Mouse (Mus musculus) intestine, embryonic 14.5 days (tissue): ENCODE results near the gene 2010111I01Rik. TPM values are rescaled to one million over a fixed set of nuclear protein-coding genes. Genes with fewer than 3 reads are reported as not detected.

Source experiments
- ATAC-seq: fragments of 200-750 bp; cut with Nextera tagmentation; replicated peaks from 2 replicates; pipeline ENCODE4 v1.8.0; 2017; ENCODE audit warnings: low read depth, moderate number of reproducible peaks, moderate TSS enrichment, moderate library complexity; ENCODE audit not compliant: low FRiP score, low TSS enrichment
- DNase-seq: peaks from one replicate; pipeline ENCODE4 v3.0.0-alpha.2; 2018; ENCODE audit warnings: low spot score
- H3K27ac ChIP-seq: fragments of 300-500 bp; sonication (generic); 2 replicates; pipeline ENCODE4 v1.5.1; 2014; ENCODE audit warnings: low read depth, mild to moderate bottlenecking, control low read depth
- H3K27me3 ChIP-seq: fragments of 300-500 bp; sonication (generic); replicated peaks from 2 replicates; pipeline ENCODE4 v1.6.1; 2014; ENCODE audit warnings: low read length, control low read depth; ENCODE audit not compliant: control insufficient read depth, insufficient read depth
- H3K36me3 ChIP-seq: fragments of 300-500 bp; sonication (generic); 2 replicates; pipeline ENCODE4 v1.6.1; 2014; ENCODE audit warnings: low read length, control low read depth; ENCODE audit not compliant: control insufficient read depth, insufficient read depth
- H3K4me1 ChIP-seq: fragments of 300-500 bp; sonication (generic); replicated peaks from 2 replicates; pipeline ENCODE4 v1.6.1; 2014; ENCODE audit warnings: low read length, control low read depth, mixed read lengths; ENCODE audit not compliant: control insufficient read depth, insufficient read depth
- H3K4me2 ChIP-seq: fragments of 300-500 bp; sonication (generic); 2 replicates; pipeline ENCODE4 v1.6.1; 2014; ENCODE audit warnings: low read length
- H3K4me3 ChIP-seq: fragments of 300-500 bp; sonication (generic); 2 replicates; pipeline ENCODE4 v1.5.1; 2014; ENCODE audit warnings: low read depth, low read length, control low read depth, mixed read lengths
- H3K9ac ChIP-seq: fragments of 300-500 bp; sonication (generic); 2 replicates; pipeline ENCODE4 v1.6.1; 2014; ENCODE audit warnings: mild to moderate bottlenecking, low read length
- H3K9me3 ChIP-seq: fragments of 300-500 bp; sonication (generic); 2 replicates; pipeline ENCODE4 v1.6.1; 2016; ENCODE audit warnings: low read length, control low read depth; ENCODE audit not compliant: control insufficient read depth
- WGBS: fragments of 180-500 bp; shearing (Covaris S2); extraction: QIAGEN DNeasy Blood & Tissue Kit; methylation state at CpG from one replicate; pipeline ENCODE4 v1.1.7; 2014; 5-methylcytosine and 5-hydroxymethylcytosine counted together
- polyA plus RNA-seq: library from polyadenylated mRNA; unstranded; fragments of >200 nt; fragmentation: Nextera tagmentation; extraction: Ambion mirVana; gene quantifications from 2 replicates; pipeline ENCODE4 v1.2.1, GENCODE M21; 2014

The 2010111I01Rik gene
- polyA plus RNA-seq, 1 experiment from 2014 or later, result 135 TPM

DNA sequence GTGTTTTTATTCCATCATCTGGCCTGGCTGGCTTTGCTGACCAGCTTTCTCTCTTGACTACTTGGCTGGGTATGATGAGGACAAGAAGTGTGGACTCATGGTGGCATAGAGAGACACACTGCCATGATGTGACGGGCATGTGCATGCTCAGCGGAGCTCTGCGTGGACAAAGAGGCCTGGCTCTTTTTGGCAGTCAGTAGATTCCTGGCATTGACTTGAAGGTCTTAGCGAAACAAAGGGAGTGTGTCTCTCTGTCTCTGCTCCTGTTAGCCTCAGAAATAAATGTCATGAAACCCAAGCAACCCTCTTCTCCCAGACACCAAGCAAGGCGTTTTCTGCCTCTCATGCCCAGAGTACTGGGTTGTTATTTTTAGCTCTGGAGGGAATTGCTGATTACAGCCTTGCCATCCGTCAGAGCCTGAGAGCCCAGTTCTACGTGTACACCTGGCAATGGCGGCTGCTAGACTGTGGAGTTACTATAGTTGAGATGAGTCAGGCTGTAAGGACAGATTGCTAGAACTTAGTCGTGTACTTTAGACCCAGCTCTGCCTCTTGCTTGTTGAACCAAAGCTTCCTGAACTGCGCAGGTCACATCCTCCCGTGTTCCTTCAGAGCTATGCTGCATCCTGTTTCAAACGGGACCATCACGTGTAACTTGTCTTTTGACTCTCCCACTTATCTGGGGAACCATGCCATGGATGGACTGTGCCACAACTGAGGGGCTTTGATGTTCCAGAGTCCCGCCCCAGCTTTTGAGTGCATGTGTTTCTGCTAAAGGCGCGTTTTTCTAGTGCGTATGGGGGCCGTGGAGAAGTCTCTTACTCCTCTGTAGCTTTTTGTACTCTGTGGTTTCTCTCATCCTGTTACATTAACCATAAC is 296.3 kb downstream of the 2010111I01Rik start:
- H3K4me1 ChIP-seq, result peaks cover 32% of the 10 kb centered on the region
- no peaks in the 10 kb centered on the region for H3K27me3 ChIP-seq
- no peak overlapping the region for H3K4me2 ChIP-seq
- H3K36me3 ChIP-seq, result peaks cover 25% of the 10 kb centered on the region
- H3K27ac ChIP-seq, result peak overlapping the region; percentile 54; the same call in 1 of the 2 replicates
- no peaks in the 10 kb centered on the region for H3K9me3 ChIP-seq
- WGBS, result 62% methylated on average over 18 of the region's 18 CpGs
- no peak for DNase-seq
- no peak overlapping the region for H3K4me3 ChIP-seq
- ATAC-seq, result no peak
- no peak overlapping the region for H3K9ac ChIP-seq

DNA sequence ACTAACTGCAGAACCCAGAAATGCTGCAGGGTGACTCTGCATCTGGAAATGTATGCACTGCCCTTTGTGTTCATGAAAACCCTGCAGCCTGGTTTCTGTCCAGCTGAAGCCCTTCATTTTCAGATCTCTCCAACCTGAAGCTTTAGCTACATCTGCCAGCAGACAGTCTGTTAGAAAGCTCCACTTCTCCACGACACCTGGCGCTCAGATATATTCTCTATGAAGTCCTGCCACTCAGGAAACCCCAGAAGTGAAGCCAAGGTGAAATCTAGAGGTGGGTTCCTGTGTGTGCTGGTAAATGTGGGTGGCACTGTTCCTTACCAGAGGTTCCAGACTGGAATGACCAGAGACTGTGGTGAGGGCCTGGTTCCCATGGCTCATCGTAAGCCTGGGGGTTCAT is 297.0 kb downstream of the 2010111I01Rik start:
- H3K4me2 ChIP-seq, result no peak overlapping the region
- ATAC-seq (no peak), DNase-seq (no peak)
- peak overlapping the region; percentile 54; the same call in 1 of the 2 replicates for H3K27ac ChIP-seq
- no peak overlapping the region for H3K9ac ChIP-seq
- H3K4me3 ChIP-seq, result no peak overlapping the region
- H3K4me1 ChIP-seq, result peaks cover 31% of the 10 kb centered on the region
- H3K36me3 ChIP-seq, result peaks cover 24% of the 10 kb centered on the region
- H3K27me3 ChIP-seq, result no peaks in the 10 kb centered on the region
- WGBS, result 85% methylated on average over 3 of the region's 3 CpGs
- no peaks in the 10 kb centered on the region for H3K9me3 ChIP-seq

DNA sequence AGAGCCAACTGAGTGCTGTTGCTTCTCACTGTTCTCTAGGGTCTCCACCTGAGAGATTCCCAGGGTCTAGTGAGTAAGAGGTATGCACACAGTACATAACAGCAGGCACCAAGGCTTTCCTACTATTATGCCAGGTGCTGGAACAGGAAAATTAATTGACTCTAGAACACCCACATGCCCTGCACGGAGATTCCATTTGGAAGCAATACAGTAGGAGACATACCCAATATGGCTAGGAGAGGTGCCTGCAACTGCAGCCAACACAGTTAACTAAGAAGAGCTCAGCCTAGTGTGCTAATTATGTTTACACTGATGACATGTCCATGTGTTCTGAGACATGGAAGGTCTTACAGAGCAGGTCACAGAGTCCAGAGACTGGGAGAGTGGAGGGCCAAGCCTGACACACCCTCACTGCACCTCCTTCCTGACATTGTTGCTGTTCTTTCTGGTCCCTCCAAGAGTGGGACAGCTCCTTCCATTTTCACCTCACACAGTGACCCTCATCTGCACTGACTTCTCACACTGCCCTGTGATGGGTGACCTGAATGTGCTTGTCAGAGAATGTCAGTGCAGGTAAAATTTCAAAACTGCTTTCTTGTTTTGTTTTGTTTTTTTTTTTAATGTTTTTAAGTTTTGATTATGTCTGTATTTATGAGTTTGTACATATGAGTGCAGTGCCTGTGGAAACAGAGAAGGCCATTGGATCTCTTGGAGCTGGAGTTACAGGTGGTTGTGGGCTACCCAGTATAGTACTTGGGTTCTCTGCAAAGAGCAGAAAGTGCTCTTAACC is 297.7 kb downstream of the 2010111I01Rik start:
- Histone ChIP-seq H3K27me3 (no peaks in the 10 kb centered on the region), H3K9ac (no peak overlapping the region), H3K4me3 (no peak overlapping the region), H3K4me1 (peaks cover 31% of the 10 kb centered on the region), H3K4me2 (no peak overlapping the region), H3K36me3 (peaks cover 17% of the 10 kb centered on the region), H3K9me3 (no peaks in the 10 kb centered on the region), H3K27ac (no peak overlapping the region)
- DNase-seq (no peak), ATAC-seq (no peak)
- WGBS, result 82% methylated on average over 1 of the region's 1 CpGs

DNA sequence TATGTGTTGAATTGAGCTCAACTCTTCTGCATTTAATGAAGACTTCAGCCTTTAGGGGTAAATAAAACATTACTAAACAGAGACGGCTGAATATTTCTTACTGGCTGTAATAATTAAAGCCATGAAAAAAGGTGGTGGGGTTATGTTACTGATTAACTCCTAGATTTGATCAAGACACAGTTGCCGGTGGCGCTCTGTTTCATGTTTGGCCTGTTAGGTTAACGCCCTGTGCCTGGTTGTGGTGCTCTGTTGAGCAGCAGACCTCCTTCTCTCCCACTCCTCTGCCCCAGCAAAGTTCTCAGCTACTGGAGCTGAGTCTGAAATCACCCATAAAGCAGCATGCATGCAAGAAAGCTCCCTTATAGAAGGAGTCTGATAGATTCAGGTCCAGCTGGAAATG is 303.7 kb downstream of the 2010111I01Rik start:
- Histone ChIP-seq H3K27ac (peak overlapping the region; percentile 10; the same call in 1 of the 2 replicates), H3K9ac (no peak overlapping the region), H3K4me3 (no peak overlapping the region), H3K27me3 (no peaks in the 10 kb centered on the region), H3K4me2 (no peak overlapping the region; the same call in 1 of the 2 replicates), H3K9me3 (no peaks in the 10 kb centered on the region), H3K36me3 (no peaks in the 10 kb centered on the region), H3K4me1 (peaks cover 7% of the 10 kb centered on the region)
- DNase-seq, result no peak
- ATAC-seq, result no peak
- WGBS, result 67% methylated on average over 4 of the region's 4 CpGs

DNA sequence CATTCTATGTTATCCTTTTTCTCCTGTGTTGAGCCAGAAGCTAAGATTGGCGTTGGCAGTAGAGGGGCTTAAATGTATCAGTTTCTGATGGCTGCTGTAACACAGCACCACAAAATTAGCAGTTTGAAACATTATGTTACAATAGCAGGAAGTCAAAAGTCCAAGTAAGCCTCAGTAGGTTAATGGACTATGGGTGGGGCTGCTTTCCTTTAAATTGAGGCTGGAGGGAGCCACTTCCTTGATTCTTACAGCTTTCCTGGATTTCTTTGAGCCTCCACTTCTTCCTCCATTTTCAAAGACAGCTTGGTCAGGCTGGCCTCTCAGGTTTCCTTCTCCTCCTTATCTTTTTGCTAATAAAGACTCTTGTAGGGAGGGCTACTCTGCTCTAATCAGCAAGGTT is 304.1 kb downstream of the 2010111I01Rik start:
- H3K9ac ChIP-seq, result no peak overlapping the region
- H3K27me3 ChIP-seq, result no peaks in the 10 kb centered on the region
- no peak for DNase-seq
- H3K9me3 ChIP-seq, result no peaks in the 10 kb centered on the region
- H3K36me3 ChIP-seq, result no peaks in the 10 kb centered on the region
- H3K27ac ChIP-seq, result peak overlapping the region; percentile 10
- H3K4me1 ChIP-seq, result peaks cover 7% of the 10 kb centered on the region
- H3K4me2 ChIP-seq, result no peak overlapping the region; the same call in 1 of the 2 replicates
- WGBS, result 92% methylated on average over 1 of the region's 1 CpGs
- ATAC-seq, result no peak
- no peak overlapping the region for H3K4me3 ChIP-seq

DNA sequence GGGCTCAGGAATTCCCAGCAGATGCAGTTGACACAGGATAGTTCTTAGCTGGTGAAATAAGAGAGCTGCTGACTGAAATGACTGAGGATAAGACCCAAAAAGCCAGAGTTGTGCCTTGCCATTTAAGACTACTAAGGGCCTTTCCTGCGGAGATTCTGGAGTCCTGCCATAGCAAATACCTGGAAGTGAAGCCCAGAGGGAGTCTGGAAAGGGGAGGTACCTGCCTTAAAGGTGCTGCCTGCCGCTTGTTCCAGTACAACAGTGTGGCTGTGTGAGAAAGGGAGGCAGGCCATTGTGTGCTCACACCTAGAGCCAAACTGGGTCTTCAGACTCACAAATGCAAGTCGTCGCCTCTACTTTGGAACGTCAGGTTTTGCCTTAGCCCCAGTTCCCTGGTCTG is 305.5 kb downstream of the 2010111I01Rik start:
- Histone ChIP-seq H3K4me1 (peaks cover 5% of the 10 kb centered on the region), H3K4me3 (no peak overlapping the region), H3K27me3 (no peaks in the 10 kb centered on the region), H3K9me3 (no peaks in the 10 kb centered on the region), H3K36me3 (no peaks in the 10 kb centered on the region), H3K27ac (no peak overlapping the region), H3K9ac (no peak overlapping the region), H3K4me2 (no peak overlapping the region)
- WGBS, result 53% methylated on average over 5 of the region's 5 CpGs
- DNase-seq, result no peak
- ATAC-seq, result no peak

DNA sequence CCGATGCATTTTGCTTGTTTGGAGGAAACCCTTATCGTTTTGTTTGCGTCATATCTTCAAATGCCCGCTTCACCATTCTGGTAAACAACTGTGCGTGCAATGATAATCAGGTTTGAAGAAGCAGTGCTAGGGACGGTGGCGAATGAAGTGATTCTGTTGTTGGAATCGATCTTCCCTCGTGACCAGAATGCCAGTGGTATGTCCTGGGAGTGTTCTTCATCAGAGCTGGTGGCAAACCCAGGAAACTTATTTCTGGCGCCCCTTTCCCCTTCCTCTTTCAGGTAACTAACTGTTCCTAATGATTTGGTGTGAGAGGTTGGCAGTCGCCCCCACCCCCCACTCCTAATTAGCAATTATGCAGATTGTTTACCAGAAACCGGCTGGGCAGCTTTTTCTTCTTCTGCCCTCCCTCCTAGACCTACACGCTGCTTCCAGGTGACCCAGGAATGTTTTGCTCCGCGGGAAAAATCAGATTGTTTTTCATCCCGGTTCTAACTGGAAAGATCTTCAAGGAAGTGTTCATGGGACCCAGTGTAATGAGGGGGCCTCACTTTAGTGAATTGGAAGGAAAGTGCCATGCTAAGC is 307.4 kb downstream of the 2010111I01Rik start:
- H3K9me3 ChIP-seq, result no peaks in the 10 kb centered on the region
- H3K36me3 ChIP-seq, result no peaks in the 10 kb centered on the region
- peak overlapping the region; percentile 54 for H3K4me2 ChIP-seq
- ATAC-seq (no peak; the same call in 1 of the 2 replicates), DNase-seq (peak; percentile 75)
- peak overlapping the region; percentile 74 for H3K27ac ChIP-seq
- 17% methylated on average over 16 of the region's 16 CpGs for WGBS
- no peaks in the 10 kb centered on the region for H3K27me3 ChIP-seq
- H3K9ac ChIP-seq, result peak overlapping the region; percentile 39
- H3K4me1 ChIP-seq, result peaks cover 10% of the 10 kb centered on the region
- H3K4me3 ChIP-seq, result peak overlapping the region; percentile 35

DNA sequence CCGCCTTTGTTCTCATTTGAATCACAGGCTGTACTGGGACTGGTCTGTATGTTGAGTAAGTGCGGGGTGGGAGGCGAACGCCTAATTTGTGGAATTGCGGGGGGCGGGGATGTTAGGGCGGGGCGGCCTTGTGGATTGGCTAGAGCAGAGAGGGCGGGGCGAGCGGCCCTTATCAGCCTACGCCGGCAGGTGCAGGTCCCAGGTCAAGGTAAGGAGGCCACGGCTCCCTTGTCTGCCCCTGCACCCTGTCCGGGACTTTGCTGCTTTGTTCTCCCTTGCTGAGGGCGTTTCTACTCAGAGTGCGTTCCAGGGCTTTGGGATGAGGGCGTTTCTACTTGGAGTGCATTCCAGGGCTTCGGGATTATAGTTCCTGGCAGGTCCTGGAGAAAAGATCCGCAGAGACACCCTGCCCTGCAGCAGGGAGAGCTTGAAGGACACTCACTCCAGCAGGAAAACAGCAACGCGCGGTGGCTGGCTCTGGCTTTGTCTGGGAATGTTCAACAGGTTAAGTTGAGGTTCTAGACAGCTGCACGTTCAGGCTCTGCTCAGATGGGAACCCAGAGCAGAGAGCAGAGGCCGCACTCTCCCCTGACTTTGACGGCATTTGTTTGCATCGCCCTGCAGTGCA is 308.0 kb downstream of the 2010111I01Rik start:
- peak; percentile 93 for ATAC-seq
- DNase-seq, result peak; percentile 87
- H3K4me3 ChIP-seq, result peak overlapping the region; percentile 35
- H3K36me3 ChIP-seq, result no peaks in the 10 kb centered on the region
- peak overlapping the region; percentile 39 for H3K9ac ChIP-seq
- H3K9me3 ChIP-seq, result no peaks in the 10 kb centered on the region
- H3K27ac ChIP-seq, result peak overlapping the region; percentile 74
- peaks cover 16% of the 10 kb centered on the region for H3K4me1 ChIP-seq
- no peaks in the 10 kb centered on the region for H3K27me3 ChIP-seq
- H3K4me2 ChIP-seq, result peak overlapping the region; percentile 54
- WGBS, result 5% methylated on average over 27 of the region's 27 CpGs
